Mouse (Mus musculus): Measurements from ENCODE around the gene Fam240a. TPM values are rescaled to one million over a fixed set of nuclear protein-coding genes. Genes with fewer than 3 reads are reported as not detected.

The Fam240a gene
- polyA plus RNA-seq (2012; ENCODE audit: low replicate concordance), result not detected in 2 replicates

GRCm38 (mm10) chr9:110916786-110917185 lies at the start of gene Fam240a:
Gene Fam240a, minus strand, starts transcription at chr9:110916861.

GRCm38 (mm10) chr9:110951397-110951796 lies 34.7 kb upstream of the Fam240a start, which contains the start of gene Lrrc2:
Gene Lrrc2, plus strand, starts transcription at chr9:110951545.

GRCm38 (mm10) chr9:110945926-110946325 lies 29.3 kb upstream of the Fam240a start, which contains the start of gene Tdgf1:
Gene Tdgf1, minus strand, starts transcription at chr9:110946158.

GRCm38 (mm10) chr9:110879998-110880561 lies 36.6 kb downstream of the Fam240a start, which contains the start of gene Tmie:
Gene Tmie, minus strand, starts transcription at chr9:110880113.

GRCm38 (mm10) chr9:110879191-110879920 lies 37.3 kb downstream of the Fam240a start, which contains the start of gene Als2cl:
Gene Als2cl, plus strand, starts transcription at chr9:110879870.

Other genes starting within 250 kb of the Fam240a start
- not detected in 2 replicates for gene Myl3, start 175.0 kb downstream of the Fam240a start, polyA plus RNA-seq (2012; ENCODE audit: low replicate concordance)
- gene Pth1r, start 169.7 kb downstream of the Fam240a start, polyA plus RNA-seq (2012; ENCODE audit: low replicate concordance), result 0.52 TPM in 1 of 2 replicates, not detected in the other
- gene Prss42, start 118.7 kb downstream of the Fam240a start, polyA plus RNA-seq (2012; ENCODE audit: low replicate concordance), result not detected in 2 replicates
- 0.10 TPM in 1 of 2 replicates, not detected in the other for gene Prss44, start 102.9 kb downstream of the Fam240a start, polyA plus RNA-seq (2012; ENCODE audit: low replicate concordance)
- gene Prss43, start 90.2 kb downstream of the Fam240a start, polyA plus RNA-seq (2012; ENCODE audit: low replicate concordance), result not detected in 2 replicates
- not detected in 2 replicates for gene Prss45, start 82.3 kb downstream of the Fam240a start, polyA plus RNA-seq (2012; ENCODE audit: low replicate concordance)
- gene Prss46, start 72.4 kb downstream of the Fam240a start, polyA plus RNA-seq (2012; ENCODE audit: low replicate concordance), result not detected in 2 replicates
- 0.24 and 1.2 TPM in 2 replicates for gene Prss50, start 58.9 kb downstream of the Fam240a start, polyA plus RNA-seq (2012; ENCODE audit: low replicate concordance)
- 6.8 and 7.2 TPM in 2 replicates for gene Als2cl, start 37.0 kb downstream of the Fam240a start, polyA plus RNA-seq (2012; ENCODE audit: low replicate concordance)
- gene Tmie, start 36.7 kb downstream of the Fam240a start, polyA plus RNA-seq (2012; ENCODE audit: low replicate concordance), result 0.10 and 0.41 TPM in 2 replicates
- not detected in 2 replicates for gene Tdgf1, start 29.3 kb upstream of the Fam240a start, polyA plus RNA-seq (2012; ENCODE audit: low replicate concordance)
- gene Lrrc2, start 34.7 kb upstream of the Fam240a start, polyA plus RNA-seq (2012; ENCODE audit: low replicate concordance), result not detected in 2 replicates
- not detected in 2 replicates for gene Rtp3, start 73.7 kb upstream of the Fam240a start, polyA plus RNA-seq (2012; ENCODE audit: low replicate concordance)
- gene Ltf, start 102.4 kb upstream of the Fam240a start, polyA plus RNA-seq (2012; ENCODE audit: low replicate concordance), result 0.74 and 4.2 TPM in 2 replicates
- 0.28 and 2.0 TPM in 2 replicates for gene Ccrl2, start 140.7 kb upstream of the Fam240a start, polyA plus RNA-seq (2012; ENCODE audit: low replicate concordance)
- gene Lrrfip2, start 200.7 kb upstream of the Fam240a start, polyA plus RNA-seq (2012; ENCODE audit: low replicate concordance), result 6.9 and 11.3 TPM in 2 replicates